Mouse (Mus musculus) CH12.LX (cell line): ENCODE measurements at regions not wholly inside any gene's neighbourhood (a gene's known extent, or its start where the extent isn't known, plus 50 kb on each side); places are given as distances from the start of the nearest gene placed in this dataset.

Experiments used
- DNase-seq: peaks from one replicate; pipeline ENCODE4 v3.0.0-alpha.2; 2013; ENCODE audit errors: extremely low read depth
- H3K27ac ChIP-seq: 2 replicates; pipeline ENCODE4 v1.5.1; 2012; ENCODE audit warnings: low read depth, mild to moderate bottlenecking, control low read depth, moderate library complexity; ENCODE audit not compliant: insufficient read depth
- H3K27me3 ChIP-seq: replicated peaks from 2 replicates; pipeline ENCODE3; 2012; ENCODE audit warnings: inconsistent platforms
- H3K36me3 ChIP-seq, 2 experiments: replicated peaks in 1 of 2; 2 replicates each; pipeline versions ENCODE3 to v1.6.1; 2012; ENCODE audit warnings: inconsistent platforms in 1 of 2, low read length in 1 of 2, mild to moderate bottlenecking in 1 of 2, mixed read lengths in 1 of 2, moderate library complexity in 1 of 2; ENCODE audit not compliant: control insufficient read depth in 1 of 2, insufficient read depth in 1 of 2
- H3K4me1 ChIP-seq, 2 experiments: 2 replicates each; pipeline ENCODE4 v1.6.1; 2012; ENCODE audit warnings: inconsistent platforms in 1 of 2, moderate library complexity in 1 of 2; ENCODE audit not compliant: insufficient read depth in 2 of 2, control insufficient read depth in 1 of 2
- H3K4me2 ChIP-seq: 2 replicates; pipeline ENCODE4 v1.6.1; 2012; ENCODE audit warnings: low read depth, mild to moderate bottlenecking, control low read depth; ENCODE audit not compliant: poor library complexity, insufficient read depth, severe bottlenecking
- H3K4me3 ChIP-seq, 3 experiments: fragments of 150-350 bp in 1 of 3; sonication (generic) in 1 of 3; replicated peaks in 1 of 3; 2 replicates each; pipeline versions ENCODE3 to v1.5.1; 2011 to 2012; ENCODE audit warnings: low read depth in 2 of 3, low read length in 2 of 3, mild to moderate bottlenecking in 2 of 3, moderate library complexity in 2 of 3, control low read depth in 1 of 3, improper control_type of control experiment in 1 of 3, inconsistent platforms in 1 of 3, mixed read lengths in 1 of 3; ENCODE audit not compliant: poor library complexity in 1 of 3
- H3K79me2 ChIP-seq: replicated peaks from 2 replicates; pipeline ENCODE4 v1.6.1; 2012; ENCODE audit warnings: mild to moderate bottlenecking, moderate library complexity; ENCODE audit not compliant: control insufficient read depth, poor library complexity, insufficient read depth, severe bottlenecking; ENCODE audit errors: extremely low read depth
- H3K9ac ChIP-seq: 2 replicates; pipeline ENCODE4 v1.6.1; 2012; ENCODE audit warnings: low read depth, mild to moderate bottlenecking, control low read depth, moderate library complexity; ENCODE audit not compliant: insufficient read depth
- H3K9me3 ChIP-seq: replicated peaks from 2 replicates; pipeline ENCODE3; 2012; ENCODE audit warnings: low read length, inconsistent platforms, mixed read lengths
- CHD1 ChIP-seq: IDR thresholded peaks from 2 replicates; pipeline ENCODE4 v1.6.1; 2012; ENCODE audit warnings: low read depth, low read length, improper control_type of control experiment, inconsistent platforms
- CTCF ChIP-seq, 2 experiments: IDR thresholded peaks in 1 of 2; conservative IDR thresholded peaks in 1 of 2; 2 replicates each; pipeline ENCODE4 v1.5.1; 2011 to 2012; ENCODE audit warnings: low read depth in 2 of 2, low read length in 2 of 2, improper control_type of control experiment in 1 of 2, inconsistent platforms in 1 of 2, mild to moderate bottlenecking in 1 of 2, moderate library complexity in 1 of 2
- IRF4 ChIP-seq: IDR thresholded peaks from 2 replicates; pipeline ENCODE4 v1.6.1; 2014; ENCODE audit warnings: low read depth, mild to moderate bottlenecking, inconsistent platforms, low read length, improper control_type of control experiment
- JUN ChIP-seq: IDR thresholded peaks from 2 replicates; pipeline ENCODE4 v1.6.1; 2011; ENCODE audit warnings: low read depth, mild to moderate bottlenecking, low read length, improper control_type of control experiment, moderate library complexity; ENCODE audit not compliant: insufficient read depth
- JUND ChIP-seq: conservative IDR thresholded peaks from 2 replicates; pipeline ENCODE4 v1.6.1; 2011; ENCODE audit warnings: low read depth, low read length, improper control_type of control experiment
- MEF2A ChIP-seq: IDR thresholded peaks from 2 replicates; pipeline ENCODE4 v1.6.1; 2014; ENCODE audit warnings: low read depth, mild to moderate bottlenecking, inconsistent platforms, low read length, improper control_type of control experiment, borderline replicate concordance
- RAD21 ChIP-seq: IDR thresholded peaks from 2 replicates; pipeline ENCODE4 v1.6.1; 2011; ENCODE audit warnings: low read depth, mild to moderate bottlenecking, low read length, improper control_type of control experiment, moderate library complexity
- SMC3 ChIP-seq: IDR thresholded peaks from 2 replicates; pipeline ENCODE4 v1.6.1; 2011; ENCODE audit warnings: low read depth, low read length, improper control_type of control experiment
- USF2 ChIP-seq: conservative IDR thresholded peaks from 2 replicates; pipeline ENCODE4 v1.6.1; 2011; ENCODE audit warnings: low read depth, low read length, improper control_type of control experiment
- ZKSCAN1 ChIP-seq: IDR thresholded peaks from 2 replicates; pipeline ENCODE4 v1.6.1; 2012; ENCODE audit warnings: low read depth, inconsistent platforms, low read length, improper control_type of control experiment, borderline replicate concordance
- ZNF384 ChIP-seq: IDR thresholded peaks from 2 replicates; pipeline ENCODE4 v1.6.1; 2012; ENCODE audit warnings: low read depth, low read length, improper control_type of control experiment, inconsistent platforms
- dilution Hi-C: fragments of 300-500 bp; cut with MboI; formaldehyde crosslinking; loops from 2 replicates; pipeline ENCODE4 v1.14.3; 2020; ENCODE audit warnings: low sequenced_read_pairs; ENCODE audit not compliant: extremely low pct_unique_long_range_greater_than_20kb, extremely low pct_ligation_motif_present
- in situ Hi-C: fragments of 300-500 bp; cut with MboI; formaldehyde crosslinking; loops from 3 replicates; pipeline ENCODE4 v1.14.3; 2019; ENCODE audit warnings: low sequenced_read_pairs, low pct_ligation_motif_present, low pct_unique_long_range_greater_than_20kb, mixed read lengths

- TF ChIP-seq ZNF384 (no peak), IRF4 (no peak), USF2 (no peak), CHD1 (no peak), CTCF (conservative IDR thresholded peaks at IDR 0.05 in 1 of 2, IDR thresholded peaks at IDR 0.05 in 1 of 2; ENCODE audit: low read depth in 2 of 2, low read length in 2 of 2) (no peak)
- no peak overlapping the region for H3K4me3 ChIP-seq
- in situ Hi-C loops, result loop anchor here (25.0 kb wide), 1 partner anchor 861 kb away; no protein-coding TSS in a partner anchor
Measured at GRCm38 (mm10) chr6:33173606-33174005, 75.3 kb upstream of the Exoc4 start.

DNA sequence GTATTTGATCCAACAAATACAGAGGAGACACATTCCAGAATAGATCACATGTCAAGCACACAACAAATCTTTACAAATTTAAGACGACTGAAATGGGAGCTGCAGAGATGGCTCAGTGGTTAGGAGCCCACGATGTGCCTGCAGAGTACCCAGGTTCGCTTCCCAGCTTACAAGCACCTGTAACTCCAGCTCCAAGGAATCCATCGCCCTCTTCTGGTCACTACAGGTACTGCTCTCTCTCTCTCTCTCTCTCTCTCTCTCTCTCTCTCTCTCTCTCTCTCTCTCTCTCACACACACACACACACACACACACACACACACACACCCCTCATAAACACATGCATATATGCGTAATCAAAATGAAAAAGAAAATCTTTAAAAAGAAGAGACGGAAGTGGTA lies 74.3 kb upstream of the Exoc4 start:
- no peaks in the 10 kb centered on the region for H3K27me3 ChIP-seq
- TF ChIP-seq ZKSCAN1 (no peak), CTCF (conservative IDR thresholded peaks at IDR 0.05 in 1 of 2, IDR thresholded peaks at IDR 0.05 in 1 of 2; ENCODE audit: low read depth in 2 of 2, low read length in 2 of 2) (peak; percentile 24 to 47; a peak in 3 of 4 replicates), RAD21 (peak; percentile 30), MEF2A (no peak), SMC3 (peak; percentile 17; the same call in 1 of the 2 replicates), ZNF384 (no peak)
- TF ChIP-seq, all 38 proteins: peak for 3
- H3K4me2 ChIP-seq, result no peak overlapping the region
- H3K4me1 ChIP-seq, result no peaks in the 10 kb centered on the region
- no peak overlapping the region for H3K9ac ChIP-seq
- H3K79me2 ChIP-seq, result no peaks in the 10 kb centered on the region
- dilution Hi-C loops, result no loop called here
- no peak overlapping the region for H3K4me3 ChIP-seq
- no peaks in the 10 kb centered on the region for H3K9me3 ChIP-seq
- H3K27ac ChIP-seq, result no peak overlapping the region
- DNase-seq, result no peak
- no peaks in the 10 kb centered on the region for H3K36me3 ChIP-seq
- in situ Hi-C loops, result loop anchor here (25.0 kb wide), 1 partner anchor 862 kb away; no protein-coding TSS in a partner anchor

More at GRCm38 (mm10) chr6:33173606-33174005, 75.3 kb upstream of the Exoc4 start:
- H3K4me1 ChIP-seq, result no peaks in the 10 kb centered on the region
- dilution Hi-C loops, result no loop called here
- DNase-seq, result no peak
- H3K27ac ChIP-seq, result no peak overlapping the region
- H3K4me2 ChIP-seq, result no peak overlapping the region
- H3K9ac ChIP-seq, result no peak overlapping the region
- no peaks in the 10 kb centered on the region for H3K36me3 ChIP-seq
- no peaks in the 10 kb centered on the region for H3K79me2 ChIP-seq
- H3K27me3 ChIP-seq, result no peaks in the 10 kb centered on the region
- no peaks in the 10 kb centered on the region for H3K9me3 ChIP-seq

- in situ Hi-C loops, result no loop called here
- H3K79me2 ChIP-seq, result no peaks in the 10 kb centered on the region
Measured at GRCm38 (mm10) chr6:33189521-33190246, 59.2 kb upstream of the Exoc4 start.

More at GRCm38 (mm10) chr6:33189521-33190246, 59.2 kb upstream of the Exoc4 start:
- no peak for DNase-seq
- Histone ChIP-seq H3K4me2 (no peak overlapping the region), H3K4me3 (no peak overlapping the region), H3K9me3 (no peaks in the 10 kb centered on the region), H3K27me3 (no peaks in the 10 kb centered on the region), H3K36me3 (no peaks in the 10 kb centered on the region), H3K27ac (no peak overlapping the region), H3K9ac (no peak overlapping the region), H3K4me1 (no peaks in the 10 kb centered on the region)
- no peak for TF ChIP-seq JUN
- TF ChIP-seq JUND, result no peak
- dilution Hi-C loops, result no loop called here
